Mouse (Mus musculus): ENCODE measurements at regions not wholly inside any gene's neighbourhood (a gene's known extent, or its start where the extent isn't known, plus 50 kb on each side); places are given as distances from the start of the nearest gene placed in this dataset.

- DNase-seq (ENCODE audit: low spot score): no peak
Measured at GRCm38 (mm10) chr14:33864796-33865195, 58.6 kb upstream of the Gdf10 start.

- DNase-seq (ENCODE audit: low spot score): no peak
Measured at GRCm38 (mm10) chr14:33865746-33866145, 57.6 kb upstream of the Gdf10 start.

GRCm38 (mm10) chr14:33867674-33868073 lies 55.7 kb upstream of the Gdf10 start:
- DNase-seq (ENCODE audit: low spot score): no peak

Measured in adipocyte (in vitro differentiated cells).